Mouse (Mus musculus) small intestine, adult 2 months (tissue): ENCODE results near the gene Arrdc4. TPM values are rescaled to one million over a fixed set of nuclear protein-coding genes. Genes with fewer than 3 reads are reported as not detected.

Experiments
- H3K27ac ChIP-seq: fragments of 200-500 bp; 2 replicates; pipeline ENCODE4 v1.5.1; 2012; ENCODE audit warnings: low read depth, low read length, control low read depth, inconsistent platforms; ENCODE audit not compliant: insufficient read depth
- H3K27me3 ChIP-seq: fragments of 200-500 bp; 2 replicates; pipeline ENCODE4 v1.6.1; 2012; ENCODE audit warnings: mild to moderate bottlenecking, moderate library complexity, low read length, inconsistent platforms; ENCODE audit not compliant: control insufficient read depth, insufficient read depth
- H3K36me3 ChIP-seq: fragments of 200-500 bp; 2 replicates; pipeline ENCODE4 v1.6.1; 2012; ENCODE audit warnings: mild to moderate bottlenecking, low read length, control low read depth, inconsistent platforms; ENCODE audit not compliant: control insufficient read depth, insufficient read depth
- H3K4me1 ChIP-seq: fragments of 200-500 bp; 2 replicates; pipeline ENCODE4 v1.6.1; 2012; ENCODE audit warnings: low read length, inconsistent platforms, mixed read lengths; ENCODE audit not compliant: control insufficient read depth, insufficient read depth, insufficient read length
- H3K4me3 ChIP-seq: fragments of 200-500 bp; 2 replicates; pipeline ENCODE4 v1.5.1; 2012; ENCODE audit warnings: low read depth, mild to moderate bottlenecking, control low read depth, inconsistent platforms, low read length, moderate library complexity
- CTCF ChIP-seq: fragments of 200-500 bp; IDR thresholded peaks from 2 replicates; pipeline ENCODE4 v1.5.1; 2012; ENCODE audit warnings: low read depth, mild to moderate bottlenecking, control low read depth, inconsistent platforms, low read length, moderate library complexity, mixed read lengths; ENCODE audit not compliant: insufficient replicate concordance, insufficient read length; ENCODE audit errors: extremely low read depth
- POLR2A ChIP-seq: fragments of 200-500 bp; IDR thresholded peaks from 2 replicates; pipeline ENCODE4 v1.6.1; 2012; ENCODE audit warnings: low read depth, mild to moderate bottlenecking, control low read depth, inconsistent platforms, low read length, moderate library complexity
- WGBS: fragments of 180-500 bp; shearing (Covaris S2); methylation state at CpG from one replicate; pipeline ENCODE4 v1.1.7; 2018; 5-methylcytosine and 5-hydroxymethylcytosine counted together
- polyA plus RNA-seq: library from polyadenylated mRNA; depleted of rRNA; stranded (reverse); fragments of >200 nt; gene quantifications from 2 replicates; pipeline ENCODE4 v1.2.3, GENCODE M21; 2012

The Arrdc4 gene
- polyA plus RNA-seq, 1 experiment: 21.3 TPM

- Histone ChIP-seq H3K27me3 (no peaks in the 10 kb centered on the region), H3K27ac (no peak overlapping the region), H3K4me3 (no peak overlapping the region), H3K36me3 (no peaks in the 10 kb centered on the region), H3K4me1 (peaks cover 10% of the 10 kb centered on the region; the same call in 1 of the 2 replicates)
- 35% methylated on average over 4 of the region's 4 CpGs for WGBS
- no peak for TF ChIP-seq CTCF
- TF ChIP-seq POLR2A: no peak
Measured at GRCm38 (mm10) chr7:68692731-68693130, 56.3 kb downstream of the Arrdc4 start.

GRCm38 (mm10) chr7:68691454-68691853 lies 57.6 kb downstream of the Arrdc4 start:
- 41% methylated on average over 1 of the region's 1 CpGs for WGBS

DNA sequence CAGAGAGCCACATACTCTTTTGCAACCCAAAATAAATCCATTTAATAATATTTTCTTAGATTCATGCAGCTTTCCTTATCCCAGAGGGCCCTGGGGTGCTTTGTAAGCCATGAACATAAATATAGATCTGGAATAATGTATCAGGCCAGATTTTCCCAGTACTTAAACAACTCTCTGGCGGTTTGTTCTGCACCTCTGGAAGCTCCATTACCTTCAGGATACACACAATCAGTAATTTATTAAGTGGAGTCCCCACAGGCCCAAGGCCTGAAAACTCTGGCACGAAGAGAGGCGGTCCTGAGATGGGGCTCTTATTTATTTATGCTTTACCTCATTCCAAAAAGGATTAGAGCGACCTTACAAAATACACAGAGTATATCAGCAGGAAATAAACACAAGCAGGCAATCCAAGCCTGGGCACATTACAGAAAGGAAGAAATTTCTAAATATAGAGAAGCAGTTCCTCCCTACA lies 61.9 kb downstream of the Arrdc4 start:
- Histone ChIP-seq H3K4me3 (no peak overlapping the region), H3K27ac (no peak overlapping the region), H3K4me1 (peaks cover 4% of the 10 kb centered on the region; the same call in 1 of the 2 replicates), H3K27me3 (no peaks in the 10 kb centered on the region), H3K36me3 (no peaks in the 10 kb centered on the region)
- WGBS: 62% methylated on average over 4 of the region's 4 CpGs
- TF ChIP-seq POLR2A (no peak), CTCF (no peak)

More at GRCm38 (mm10) chr7:68691454-68691853, 57.6 kb downstream of the Arrdc4 start:
- Histone ChIP-seq H3K27me3 (no peaks in the 10 kb centered on the region), H3K4me1 (peaks cover 2% of the 10 kb centered on the region; the same call in 1 of the 2 replicates), H3K27ac (no peak overlapping the region), H3K4me3 (no peak overlapping the region), H3K36me3 (no peaks in the 10 kb centered on the region)
- TF ChIP-seq CTCF: no peak
- TF ChIP-seq POLR2A: no peak
